ENCODE assay signal across 17 mouse cellular contexts in the genomic region with DNA sequence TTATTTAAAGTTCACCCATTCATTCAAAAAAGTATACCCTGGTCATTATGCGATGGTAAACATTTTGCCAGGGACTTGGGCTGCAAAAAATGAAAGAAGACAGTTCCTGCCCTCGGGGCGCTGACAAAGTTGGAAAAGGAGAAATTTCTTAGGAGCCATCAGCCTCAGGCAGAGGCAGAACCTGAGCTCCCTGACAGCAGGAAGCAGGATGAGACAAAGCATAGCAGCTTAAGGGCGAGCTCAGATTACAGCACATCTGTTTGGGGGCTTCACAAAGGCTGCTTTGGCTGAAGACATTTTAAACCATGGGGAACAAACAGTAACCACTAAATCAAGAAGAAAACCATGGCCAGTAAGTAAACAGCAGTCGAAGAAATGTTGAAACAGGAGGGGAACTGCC.
DNase-seq lines count a peak whose midpoint lies in the region; ATAC-seq and TF ChIP-seq lines count a peak whose summit lies in the region.
"Had no signal": no experiment of that assay in that cellular context is flagged by ENCODE, and none has a peak within 500 bp of the region (broad histone marks: within the 10 kb centered on the region; RNA-seq: fewer than 3 reads in every experiment).

No protein-coding gene starts in this region.

- no peaks in the 10 kb centered on the region for H3K36me3 ChIP-seq in midbrain, embryonic 11.5 days (ENCODE audit: control insufficient read depth, insufficient read depth, low read length)
- H3K36me3 ChIP-seq in midbrain, embryonic 16.5 days (ENCODE audit: control insufficient read depth, insufficient read depth, low read length), result no peaks in the 10 kb centered on the region
- H3K36me3 ChIP-seq in embryonic facial prominence, embryonic 13.5 days, result no peaks in the 10 kb centered on the region
- H3K36me3 ChIP-seq: heart, embryonic 12.5 days; intestine, embryonic 15.5 days; kidney, embryonic 15.5 days; liver, embryonic 12.5 days had no signal

- 22% methylated on average over 5 of the region's 5 CpGs for WGBS in midbrain, embryonic 11.5 days
- WGBS in midbrain, embryonic 16.5 days, result 29% methylated on average over 5 of the region's 5 CpGs
- WGBS in embryonic facial prominence, embryonic 13.5 days, result 25% methylated on average over 5 of the region's 5 CpGs

- H3K9ac ChIP-seq in midbrain, embryonic 11.5 days (ENCODE audit: low read length), result no peak overlapping the region
- H3K9ac ChIP-seq in midbrain, embryonic 16.5 days (ENCODE audit: low read depth, low read length), result no peak overlapping the region
- no peak overlapping the region for H3K9ac ChIP-seq in embryonic facial prominence, embryonic 13.5 days
- H3K9ac ChIP-seq: heart, embryonic 12.5 days; intestine, embryonic 15.5 days; kidney, embryonic 15.5 days; liver, embryonic 12.5 days had no signal

- H3K27ac ChIP-seq in midbrain, embryonic 11.5 days (ENCODE audit: low read depth, low read length), result no peak overlapping the region
- H3K27ac ChIP-seq in midbrain, embryonic 16.5 days (ENCODE audit: low read length), result no peak overlapping the region
- H3K27ac ChIP-seq in embryonic facial prominence, embryonic 13.5 days, result peak overlapping the region; percentile 78
- H3K27ac ChIP-seq: intestine, embryonic 15.5 days; kidney, embryonic 15.5 days; liver, embryonic 12.5 days had no signal

- H3K4me1 ChIP-seq in midbrain, embryonic 11.5 days (ENCODE audit: control insufficient read depth, insufficient read depth, low read length), result no peaks in the 10 kb centered on the region
- no peaks in the 10 kb centered on the region for H3K4me1 ChIP-seq in midbrain, embryonic 16.5 days (ENCODE audit: control insufficient read depth, insufficient read depth, low read length)
- 0 out of 2 replicates have a peak, but pooled peaks cover 5% of the 10 kb centered on the region for H3K4me1 ChIP-seq in embryonic facial prominence, embryonic 13.5 days
- H3K4me1 ChIP-seq: heart, embryonic 12.5 days; intestine, embryonic 15.5 days; kidney, embryonic 15.5 days; liver, embryonic 12.5 days had no signal

- TF ChIP-seq CTCF in brain, embryonic 14.5 days (IDR thresholded peaks at IDR 0.05; ENCODE audit: borderline replicate concordance, extremely low read depth, insufficient read depth, insufficient read length), result no peak

- no peak for TF ChIP-seq POLR2A in brain, embryonic 14.5 days (IDR thresholded peaks at IDR 0.05; ENCODE audit: borderline replicate concordance, extremely low read depth, insufficient read depth, insufficient read length, poor library complexity, severe bottlenecking)

- ATAC-seq in midbrain, embryonic 11.5 days (ENCODE audit: low FRiP score), result no peak
- ATAC-seq in midbrain, embryonic 16.5 days, result no peak
- no peak for ATAC-seq in embryonic facial prominence, embryonic 13.5 days (ENCODE audit: insufficient number of reproducible peaks, insufficient read depth, low FRiP score, low TSS enrichment, low read depth)
- no peak for ATAC-seq in frontal cortex, adult (ENCODE audit: low TSS enrichment)
- ATAC-seq: activated CD4-positive, CD25-positive, alpha-beta regulatory T cell, adult 4 months; intestine, embryonic 15.5 days; liver, embryonic 12.5 days had no signal

- H3K27me3 ChIP-seq in midbrain, embryonic 11.5 days (ENCODE audit: control insufficient read depth, insufficient read depth, low read length), result no peaks in the 10 kb centered on the region
- H3K27me3 ChIP-seq in midbrain, embryonic 16.5 days (ENCODE audit: control insufficient read depth, insufficient read depth, low read depth, low read length), result no peaks in the 10 kb centered on the region
- H3K27me3 ChIP-seq in embryonic facial prominence, embryonic 13.5 days, result peaks cover under 1% of the 10 kb centered on the region; the same call in 1 of the 2 replicates
- H3K27me3 ChIP-seq: heart, embryonic 12.5 days; intestine, embryonic 15.5 days; kidney, embryonic 15.5 days; liver, embryonic 12.5 days had no signal

- no peak overlapping the region for H3K4me2 ChIP-seq in midbrain, embryonic 11.5 days
- H3K4me2 ChIP-seq in midbrain, embryonic 16.5 days (ENCODE audit: low read length), result no peak overlapping the region
- H3K4me2 ChIP-seq in embryonic facial prominence, embryonic 13.5 days, result peak overlapping the region; percentile 2; the same call in 1 of the 2 replicates
- H3K4me2 ChIP-seq: heart, embryonic 12.5 days; intestine, embryonic 15.5 days; kidney, embryonic 15.5 days; liver, embryonic 12.5 days had no signal

- no peaks in the 10 kb centered on the region for H3K9me3 ChIP-seq in midbrain, embryonic 11.5 days (ENCODE audit: control insufficient read depth, low read length)
- H3K9me3 ChIP-seq in midbrain, embryonic 16.5 days (replicated peaks; ENCODE audit: control insufficient read depth, low read length, poor library complexity, severe bottlenecking), result no peaks in the 10 kb centered on the region
- no peaks in the 10 kb centered on the region for H3K9me3 ChIP-seq in embryonic facial prominence, embryonic 13.5 days
- H3K9me3 ChIP-seq: intestine, embryonic 15.5 days; kidney, embryonic 15.5 days; liver, embryonic 12.5 days had no signal

- no peak overlapping the region for H3K4me3 ChIP-seq in midbrain, embryonic 11.5 days (ENCODE audit: low read depth, low read length)
- H3K4me3 ChIP-seq in midbrain, embryonic 16.5 days (ENCODE audit: low read depth, low read length), result no peak overlapping the region
- H3K4me3 ChIP-seq in embryonic facial prominence, embryonic 13.5 days, result no peak overlapping the region
- H3K4me3 ChIP-seq: heart, embryonic 12.5 days; intestine, embryonic 15.5 days; kidney, embryonic 15.5 days; liver, embryonic 12.5 days; myocyte had no signal

- peak; percentile 85 for DNase-seq in midbrain, embryonic 11.5 days (ENCODE audit: low spot score, missing footprints)
- DNase-seq in brain, embryonic 14.5 days (ENCODE audit: low read depth), result peak; percentile 18
- DNase-seq in mesoderm, embryonic 11.5 days (ENCODE audit: low read depth, low spot score), result peak; percentile 55
- no peak for DNase-seq in c-Kit-positive CD71-positive TER-119-positive erythroid progenitor cells, embryonic 14.5 days (ENCODE audit: low spot score)
- no peak for DNase-seq in lung, adult 18-20 months
- DNase-seq: cerebellum, adult 11 months; cerebellum, postnatal 25 days; right cerebral cortex, postnatal 25 days had no signal

Comparison
In these comparisons a context has a peak if more than half of its experiments do, and no peak if none do; other contexts are left out.
1. DNase-seq: peak in midbrain, embryonic 11.5 days (single experiment), brain, embryonic 14.5 days (single experiment) and mesoderm, embryonic 11.5 days (single experiment); none in c-Kit-positive CD71-positive TER-119-positive erythroid progenitor cells, embryonic 14.5 days (single experiment) and lung, adult 18-20 months (0 of 2).